In genomic region chr1:11895715-11896114, GRCm38 (mm10) we compare ENCODE assay signal across 13 mouse cellular contexts.
DNase-seq lines count a peak whose midpoint lies in the region.
"Had no signal": no experiment of that assay in that cellular context is flagged by ENCODE, and none has a peak within 500 bp of the region (broad histone marks: within the 10 kb centered on the region; RNA-seq: fewer than 3 reads in every experiment).

No protein-coding gene starts in this region.

- peak; percentile 3 to 31 for DNase-seq in frontal cortex, postnatal 36 days (ENCODE audit: low spot score in 2 of 2)
- no peak for DNase-seq in frontal cortex, postnatal 10 days (ENCODE audit: low spot score in 2 of 2)
- peak; percentile 24 for DNase-seq in layer of hippocampus, adult 9-10 months (ENCODE audit: low spot score)
- no peak for DNase-seq in layer of hippocampus, postnatal 25 days (ENCODE audit: extremely low spot score in 1 of 2, low spot score in 1 of 2)
- DNase-seq in right cerebral cortex, adult 18-20 months = peak; percentile 9
- DNase-seq in right cerebral cortex, postnatal 36 days (ENCODE audit: low spot score in 2 of 2) = no peak
- peak; percentile 10 for DNase-seq in telencephalon, adult 2 months (ENCODE audit: low read depth, low spot score)
- no peak for DNase-seq in spleen, postnatal 10 days (ENCODE audit: low spot score in 2 of 2)
- DNase-seq: cerebellum, adult 8-10 months; kidney, adult 9 months; liver; retina, postnatal 1 day; thymus, postnatal 14 days had no signal

Comparison
In these comparisons a context has a peak if more than half of its experiments do, and no peak if none do; other contexts are left out.
1. DNase-seq: peak in frontal cortex, postnatal 36 days (2 of 2), layer of hippocampus, adult 9-10 months (single experiment), right cerebral cortex, adult 18-20 months (single experiment) and telencephalon, adult 2 months (single experiment); none in frontal cortex, postnatal 10 days (0 of 2), layer of hippocampus, postnatal 25 days (0 of 2), right cerebral cortex, postnatal 36 days (0 of 2) and spleen, postnatal 10 days (0 of 2).